Mouse (Mus musculus) intestine, postnatal 0 days (tissue): ENCODE data around the gene Kif4. TPM values are rescaled to one million over a fixed set of nuclear protein-coding genes. Genes with fewer than 3 reads are reported as not detected.

ENCODE experiments used
- ATAC-seq: fragments of 200-750 bp; cut with Nextera tagmentation; 2 replicates; pipeline ENCODE4 v1.8.0; 2017; ENCODE audit warnings: mild to moderate bottlenecking, moderate TSS enrichment, moderate library complexity
- H3K27ac ChIP-seq: fragments of 300-500 bp; sonication (generic); 2 replicates; pipeline ENCODE4 v1.5.1; 2014; ENCODE audit warnings: mild to moderate bottlenecking, low read depth, low read length, moderate library complexity
- H3K27me3 ChIP-seq: fragments of 300-500 bp; sonication (generic); replicated peaks from 2 replicates; pipeline ENCODE4 v1.6.1; 2014; ENCODE audit warnings: low read length, mixed read lengths; ENCODE audit not compliant: control insufficient read depth, insufficient read depth
- H3K36me3 ChIP-seq: fragments of 300-500 bp; sonication (generic); 2 replicates; pipeline ENCODE4 v1.6.1; 2014; ENCODE audit warnings: mild to moderate bottlenecking, moderate library complexity; ENCODE audit not compliant: control insufficient read depth, insufficient read depth
- H3K4me1 ChIP-seq: fragments of 300-500 bp; sonication (generic); replicated peaks from 2 replicates; pipeline ENCODE4 v1.6.1; 2014; ENCODE audit warnings: antibody characterized with exemption, low read length, mixed read lengths; ENCODE audit not compliant: control insufficient read depth, insufficient read depth
- H3K4me2 ChIP-seq: fragments of 300-500 bp; sonication (generic); replicated peaks from 2 replicates; pipeline ENCODE4 v1.6.1; 2014; ENCODE audit warnings: low read depth, mild to moderate bottlenecking, moderate library complexity
- H3K4me3 ChIP-seq: fragments of 300-500 bp; sonication (generic); 2 replicates; pipeline ENCODE4 v1.5.1; 2014; ENCODE audit warnings: low read depth, low read length
- H3K9ac ChIP-seq: fragments of 300-500 bp; sonication (generic); 2 replicates; pipeline ENCODE4 v1.6.1; 2014; ENCODE audit warnings: mild to moderate bottlenecking, low read depth, low read length
- H3K9me3 ChIP-seq: fragments of 300-500 bp; sonication (generic); 2 replicates; pipeline ENCODE4 v1.6.1; 2016; ENCODE audit warnings: mixed run types; ENCODE audit not compliant: control insufficient read depth
- CTCF ChIP-seq: sonication (generic); IDR thresholded peaks from 2 replicates; pipeline ENCODE4 v1.5.1; 2016; ENCODE audit warnings: low read depth, mild to moderate bottlenecking, control low read depth, antibody characterized with exemption, moderate library complexity
- WGBS: fragments of 180-500 bp; shearing (Covaris S2); extraction: QIAGEN DNeasy Blood & Tissue Kit; methylation state at CpG from one replicate; pipeline ENCODE4 v1.1.7; 2014; 5-methylcytosine and 5-hydroxymethylcytosine counted together
- polyA plus RNA-seq: library from polyadenylated mRNA; unstranded; fragments of >200 nt; fragmentation: Nextera tagmentation; extraction: Ambion mirVana; gene quantifications from 2 replicates; pipeline ENCODE4 v1.2.1, GENCODE M21; 2015

Kif4 gene
- polyA plus RNA-seq, 1 experiment from 2014 or later: 4.0 TPM

DNA sequence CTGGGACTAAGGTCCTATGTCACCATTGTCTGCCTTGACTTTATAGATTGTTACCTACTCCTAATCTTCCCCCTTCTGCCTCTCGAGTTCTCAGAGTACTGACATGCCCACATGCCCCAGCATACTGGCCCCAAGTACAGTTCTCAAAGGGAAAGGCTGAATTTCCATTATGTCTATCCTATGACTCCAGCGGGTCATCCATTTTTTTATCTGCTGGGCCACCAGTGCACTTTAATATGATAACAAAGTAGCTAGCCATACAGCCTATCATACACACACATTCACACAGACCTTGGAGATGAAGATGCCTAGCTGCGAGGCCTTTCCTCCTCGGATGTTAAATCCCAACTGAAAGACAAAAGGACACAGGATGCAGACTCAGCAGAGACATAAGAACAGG is 1.3 kb upstream of the Kif4 start:
- TF ChIP-seq CTCF: no peak
- WGBS: 85% methylated on average over 4 of the region's 4 CpGs
- no peak for ATAC-seq

GRCm38 (mm10) chrX:100625146-100625545 is 391 bp upstream of the Kif4 start:
- Histone ChIP-seq H3K4me3 (peak overlapping the region; percentile 57), H3K36me3 (no peaks in the 10 kb centered on the region), H3K27me3 (no peaks in the 10 kb centered on the region), H3K9me3 (no peaks in the 10 kb centered on the region), H3K4me1 (no peaks in the 10 kb centered on the region), H3K27ac (no peak overlapping the region), H3K9ac (peak overlapping the region; percentile 58; the same call in 1 of the 2 replicates), H3K4me2 (peak overlapping the region; percentile 75)
- 38% methylated on average over 7 of the region's 7 CpGs for WGBS
- no peak for TF ChIP-seq CTCF
- ATAC-seq: no peak

More for the DNA sequence above, 1.3 kb upstream of the Kif4 start:
- Histone ChIP-seq H3K27ac (no peak overlapping the region), H3K9me3 (no peaks in the 10 kb centered on the region), H3K9ac (no peak overlapping the region), H3K4me3 (no peak overlapping the region), H3K4me1 (no peaks in the 10 kb centered on the region), H3K27me3 (no peaks in the 10 kb centered on the region), H3K4me2 (no peak overlapping the region), H3K36me3 (no peaks in the 10 kb centered on the region)

DNA sequence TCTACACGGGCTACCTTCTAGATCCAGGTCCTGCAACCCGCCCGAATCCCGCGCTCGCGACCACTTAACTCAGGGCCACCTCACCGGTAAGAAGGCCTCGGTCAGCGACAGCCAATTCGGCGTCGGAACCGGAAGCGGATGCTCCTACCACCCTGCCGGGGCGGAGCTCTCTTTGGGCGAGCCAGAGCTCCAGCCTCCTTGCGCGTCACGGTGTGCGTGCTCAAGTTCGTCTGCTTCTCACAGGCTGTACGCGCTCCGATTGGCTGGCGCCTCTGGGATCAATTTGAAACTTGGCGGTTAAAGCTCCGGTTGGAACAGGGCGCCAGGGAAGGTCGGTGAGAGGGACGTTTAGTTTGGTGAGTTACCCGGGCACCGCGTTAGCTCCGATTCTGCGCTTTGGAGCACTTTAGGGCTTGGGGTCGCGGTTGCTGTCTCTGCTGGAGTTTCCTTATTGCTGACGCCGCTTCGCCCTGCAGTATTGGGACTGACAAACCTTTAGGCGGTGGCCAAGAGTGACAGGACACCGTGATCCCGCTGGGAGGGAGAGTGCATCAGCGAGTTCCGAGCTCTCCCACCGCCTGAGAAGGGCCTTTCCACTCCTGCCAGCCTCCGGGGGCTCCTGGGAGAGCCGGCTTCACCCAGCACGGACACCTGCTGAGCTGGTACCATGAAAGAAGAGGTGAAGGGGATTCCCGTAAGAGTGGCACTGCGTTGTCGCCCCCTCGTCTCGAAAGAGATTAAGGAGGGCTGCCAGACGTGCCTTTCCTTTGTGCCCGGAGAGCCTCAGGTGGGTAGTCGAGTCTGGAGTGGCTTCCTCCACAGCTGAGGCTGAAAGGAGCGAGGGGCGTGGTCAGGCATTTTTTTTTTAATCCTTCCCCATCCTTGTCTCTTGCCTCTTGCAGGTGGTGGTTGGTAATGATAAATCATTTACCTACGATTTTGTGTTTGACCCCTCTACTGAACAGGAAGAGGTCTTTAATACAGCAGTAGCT is 561 bp downstream of the Kif4 start, which contains the start of gene Pdzd11:
Pdzd11 (minus strand) TSS at position 767 of the 992 bp plus-strand sequence.
- 19% methylated on average over 62 of the region's 62 CpGs for WGBS
- peak within 1 kb of the TSS; percentile 15; the same call in 1 of the 2 replicates for H3K27ac ChIP-seq
- H3K27me3 ChIP-seq: no peaks in the 10 kb centered on the region
- ATAC-seq: peak; percentile 99
- H3K9me3 ChIP-seq: no peaks in the 10 kb centered on the region
- H3K9ac ChIP-seq: peak within 1 kb of the TSS; percentile 58
- peak within 1 kb of the TSS; percentile 75 for H3K4me2 ChIP-seq
- H3K4me3 ChIP-seq: peak within 1 kb of the TSS; percentile 57
- no peaks in the 10 kb centered on the region for H3K4me1 ChIP-seq
- no peaks in the 10 kb centered on the region for H3K36me3 ChIP-seq
- TF ChIP-seq CTCF: no peak

DNA sequence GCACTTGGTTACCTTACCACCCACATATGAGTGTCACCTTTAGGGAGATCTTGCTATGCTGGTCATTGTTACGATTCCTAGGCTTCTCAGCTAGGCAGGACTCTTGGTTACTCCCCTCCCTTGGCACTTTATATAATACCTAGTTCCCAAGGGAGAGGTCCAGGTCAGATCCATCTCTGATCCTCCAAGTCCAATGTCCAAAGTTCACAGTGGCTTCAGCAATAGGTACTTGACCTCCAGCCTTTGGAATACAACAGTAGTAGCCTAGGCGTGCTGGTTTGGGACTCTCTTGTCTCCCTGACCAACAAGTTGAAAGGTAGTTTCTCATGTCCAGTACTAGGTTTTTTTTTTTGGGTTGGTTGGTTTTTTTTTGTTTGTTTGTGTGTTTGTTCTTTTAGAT is 3.5 kb downstream of the Kif4 start:
- Histone ChIP-seq H3K4me2 (no peak overlapping the region), H3K9ac (no peak overlapping the region), H3K4me3 (no peak overlapping the region), H3K27me3 (no peaks in the 10 kb centered on the region), H3K9me3 (no peaks in the 10 kb centered on the region), H3K36me3 (no peaks in the 10 kb centered on the region), H3K4me1 (no peaks in the 10 kb centered on the region), H3K27ac (no peak overlapping the region)
- WGBS: 71% methylated on average over 2 of the region's 2 CpGs
- no peak for TF ChIP-seq CTCF
- ATAC-seq: no peak

DNA sequence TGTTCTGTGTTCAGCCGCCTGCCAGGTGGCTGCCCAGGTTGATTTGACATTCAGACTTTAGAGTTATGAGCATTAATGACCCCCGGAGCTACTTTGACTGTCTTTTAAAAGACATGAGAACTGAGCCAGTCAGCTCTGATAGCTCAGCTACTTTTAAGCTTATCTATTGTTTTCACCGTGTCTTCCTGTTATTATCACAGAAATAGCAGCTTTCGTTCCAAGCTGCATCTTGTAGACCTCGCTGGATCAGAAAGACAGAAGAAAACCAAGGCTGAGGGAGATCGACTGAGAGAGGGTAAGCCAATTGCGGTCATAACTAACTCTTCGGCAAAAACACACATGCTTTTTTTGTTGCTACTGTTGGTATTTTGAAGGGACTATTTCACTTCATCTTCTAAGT is 12.9 kb downstream of the Kif4 start:
- no peak for TF ChIP-seq CTCF
- H3K9ac ChIP-seq: no peak overlapping the region
- no peak overlapping the region for H3K4me3 ChIP-seq
- H3K27ac ChIP-seq: no peak overlapping the region
- 88% methylated on average over 8 of the region's 8 CpGs for WGBS
- no peaks in the 10 kb centered on the region for H3K9me3 ChIP-seq
- no peak overlapping the region for H3K4me2 ChIP-seq
- H3K36me3 ChIP-seq: no peaks in the 10 kb centered on the region
- no peak for ATAC-seq
- no peaks in the 10 kb centered on the region for H3K4me1 ChIP-seq
- H3K27me3 ChIP-seq: no peaks in the 10 kb centered on the region

DNA sequence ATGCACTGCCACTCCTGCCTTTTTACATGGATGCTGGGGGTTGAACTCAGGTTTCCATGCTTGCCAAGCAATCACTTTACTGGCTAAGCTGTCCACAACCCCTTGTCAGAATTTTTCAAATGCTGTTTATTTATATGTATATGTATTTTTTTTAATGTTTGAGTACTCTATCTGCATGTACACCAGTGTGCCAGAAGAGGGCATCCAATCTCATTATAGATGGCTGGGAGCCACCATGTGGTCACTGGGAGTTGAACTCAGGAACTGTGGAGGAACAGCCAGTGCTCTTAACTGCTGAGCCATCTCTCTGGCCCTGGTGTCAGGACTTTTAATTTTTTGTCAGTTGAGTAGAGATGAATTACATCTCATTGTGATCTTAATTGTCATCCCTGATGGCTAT is 27.3 kb downstream of the Kif4 start:
- no peak for ATAC-seq
- peak; percentile 46 for TF ChIP-seq CTCF
- Histone ChIP-seq H3K4me2 (no peak overlapping the region), H3K27ac (no peak overlapping the region), H3K36me3 (no peaks in the 10 kb centered on the region), H3K4me1 (no peaks in the 10 kb centered on the region), H3K9me3 (no peaks in the 10 kb centered on the region), H3K4me3 (no peak overlapping the region), H3K27me3 (no peaks in the 10 kb centered on the region), H3K9ac (no peak overlapping the region)
